Mouse (Mus musculus): ENCODE measurements at regions not wholly inside any gene's neighbourhood (a gene's known extent, or its start where the extent isn't known, plus 50 kb on each side); places are given as distances from the start of the nearest gene placed in this dataset.
A peak's percentile ranks its signal among the peaks of the same experiment; 100 is the strongest.
"Not testable (repeated sequence)": the region's sequence is repeated elsewhere in the genome, so short reads cannot be mapped to it uniquely, and the experiment has no call there.

DNA sequence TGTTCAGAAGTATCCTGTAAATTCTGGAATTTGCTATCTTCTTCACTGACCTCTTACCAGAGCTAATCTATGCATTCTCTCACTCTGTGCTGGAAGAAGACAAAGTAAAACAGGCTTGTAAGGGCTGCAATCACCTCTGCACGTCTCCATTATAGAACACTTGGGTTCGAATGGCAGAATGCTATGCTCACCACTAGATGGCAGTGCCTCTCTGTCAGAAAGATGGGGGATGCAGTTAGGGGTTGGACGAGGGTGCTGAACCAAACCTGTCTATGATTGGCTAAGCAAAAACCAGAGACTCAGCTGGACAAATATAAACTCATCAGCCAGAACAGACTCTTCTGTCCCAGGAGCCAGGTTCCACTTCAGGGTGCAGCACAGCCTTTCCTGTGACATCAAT lies 546.5 kb upstream of the Olfr1507 start:
- not testable (repeated sequence) for H3K36me3 ChIP-seq (replicated peaks; ENCODE audit: insufficient read depth, low read length); H3K27ac ChIP-seq (ENCODE audit: low read depth); H3K9me3 ChIP-seq (ENCODE audit: low read length); ATAC-seq; H3K9ac ChIP-seq (replicated peaks); H3K4me2 ChIP-seq (ENCODE audit: low read depth, low read length); H3K4me1 ChIP-seq (ENCODE audit: insufficient read depth); H3K4me3 ChIP-seq (ENCODE audit: low read depth, low read length); H3K27me3 ChIP-seq (ENCODE audit: insufficient read depth, low read length)
- 12% methylated on average over 3 of the region's 3 CpGs for WGBS (ENCODE audit: insufficient replicate concordance)
- peak; percentile 15 for DNase-seq
- TF ChIP-seq CTCF (IDR thresholded peaks at IDR 0.05; ENCODE audit: low read depth): peak; percentile 63

DNA sequence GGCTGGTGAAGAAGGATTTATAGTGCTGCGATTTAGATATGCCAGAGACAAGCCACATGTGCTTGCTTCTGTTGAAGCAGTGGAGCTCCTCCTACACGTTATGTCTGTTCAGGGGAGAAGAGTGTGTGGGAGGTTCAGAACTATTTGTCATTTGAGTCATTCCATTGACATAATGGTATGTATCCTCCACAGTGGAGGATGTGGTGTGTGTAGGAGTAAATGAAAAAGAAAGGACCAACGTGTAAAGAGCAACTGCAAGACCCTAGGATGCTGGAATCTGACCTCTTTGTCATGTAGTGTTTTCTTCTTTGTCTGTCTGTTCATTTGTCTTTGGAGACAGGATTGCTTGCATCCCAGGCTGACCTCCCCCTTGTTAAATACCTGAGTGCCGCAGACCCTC lies 543.9 kb upstream of the Olfr1507 start:
- not testable (repeated sequence) for DNase-seq; H3K36me3 ChIP-seq (replicated peaks; ENCODE audit: insufficient read depth, low read length); H3K9ac ChIP-seq (replicated peaks); H3K27ac ChIP-seq (ENCODE audit: low read depth); ATAC-seq; H3K9me3 ChIP-seq (ENCODE audit: low read length); H3K4me1 ChIP-seq (ENCODE audit: insufficient read depth); H3K4me2 ChIP-seq (ENCODE audit: low read depth, low read length); H3K4me3 ChIP-seq (ENCODE audit: low read depth, low read length); H3K27me3 ChIP-seq (ENCODE audit: insufficient read depth, low read length)
- 63% methylated on average over 4 of the region's 4 CpGs for WGBS (ENCODE audit: insufficient replicate concordance)

DNA sequence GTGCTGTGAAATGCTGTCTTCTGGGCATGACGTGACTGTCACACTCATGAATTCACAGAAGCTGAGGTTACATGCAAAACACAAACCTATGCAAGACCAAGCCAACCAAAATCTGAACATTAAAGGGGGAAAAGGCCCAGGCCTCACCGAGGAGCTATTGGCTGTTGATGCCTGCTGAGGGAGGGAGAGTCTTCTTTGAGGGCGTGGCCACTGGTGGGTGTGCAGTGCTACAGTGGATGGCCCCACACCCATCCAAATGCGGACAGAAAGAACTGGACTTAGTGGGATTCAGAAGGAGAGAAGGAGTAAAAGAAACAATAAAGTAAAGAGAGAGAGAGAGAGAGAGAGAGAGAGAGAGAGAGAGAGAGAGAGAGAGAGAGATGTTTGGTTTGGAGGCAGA lies 539.4 kb upstream of the Olfr1507 start:
- not testable (repeated sequence) for H3K9ac ChIP-seq (replicated peaks); H3K4me1 ChIP-seq (ENCODE audit: insufficient read depth); H3K27me3 ChIP-seq (ENCODE audit: insufficient read depth, low read length); DNase-seq; H3K4me3 ChIP-seq (ENCODE audit: low read depth, low read length); ATAC-seq; H3K9me3 ChIP-seq (ENCODE audit: low read length); H3K27ac ChIP-seq (ENCODE audit: low read depth); H3K4me2 ChIP-seq (ENCODE audit: low read depth, low read length); H3K36me3 ChIP-seq (replicated peaks; ENCODE audit: insufficient read depth, low read length)
- WGBS (ENCODE audit: insufficient replicate concordance): no CpG with 5 or more reads among the region's 4 CpGs

DNA sequence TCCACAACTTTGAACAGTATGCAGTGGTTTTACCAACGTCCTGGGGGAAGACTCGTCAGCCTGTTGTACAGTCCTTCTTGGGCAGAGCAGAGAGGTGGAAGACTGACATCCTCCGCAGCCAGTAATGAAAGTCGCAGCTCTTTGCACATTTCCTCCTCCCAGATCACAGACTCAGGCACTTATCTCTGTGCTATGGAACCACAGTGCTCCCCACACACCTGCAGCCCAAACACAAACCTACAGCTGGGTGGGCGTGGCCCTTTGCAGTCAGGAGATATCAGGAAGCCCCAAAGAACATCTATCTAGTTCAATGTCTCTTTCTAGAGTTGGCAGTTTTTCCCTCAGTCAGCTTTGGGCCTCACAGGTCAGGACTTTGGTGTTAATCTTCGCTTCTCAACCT lies 537.7 kb upstream of the Olfr1507 start:
- peak; percentile 73 for ATAC-seq
- not testable (repeated sequence) for H3K36me3 ChIP-seq (replicated peaks; ENCODE audit: insufficient read depth, low read length)

DNA sequence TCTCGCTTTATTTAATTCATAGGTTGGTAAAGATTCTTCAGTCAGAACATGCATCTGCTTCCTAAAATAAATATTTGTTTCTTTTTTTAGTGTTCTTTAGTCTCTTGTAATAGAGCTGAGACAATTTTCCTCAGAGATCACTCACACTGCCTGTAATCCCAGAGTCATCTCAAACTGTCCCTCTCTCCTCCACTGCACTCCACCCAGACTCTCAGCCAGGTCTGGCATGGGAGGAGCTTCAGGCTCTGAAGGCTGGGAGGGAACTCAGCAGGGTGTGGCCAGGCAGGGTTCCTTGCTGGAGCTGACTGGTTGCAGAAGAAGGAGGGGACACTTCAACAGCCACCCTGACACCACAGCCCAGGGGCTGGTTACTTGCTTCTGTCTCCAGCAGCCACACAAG lies 536.9 kb upstream of the Olfr1507 start:
- not testable (repeated sequence) for H3K4me1 ChIP-seq (ENCODE audit: insufficient read depth); H3K4me3 ChIP-seq (ENCODE audit: low read depth, low read length)
- WGBS (ENCODE audit: insufficient replicate concordance): no CpG with 5 or more reads among the region's 1 CpGs

More for the DNA sequence above, 537.7 kb upstream of the Olfr1507 start:
- not testable (repeated sequence) for H3K4me3 ChIP-seq (ENCODE audit: low read depth, low read length); DNase-seq; H3K27ac ChIP-seq (ENCODE audit: low read depth); H3K4me1 ChIP-seq (ENCODE audit: insufficient read depth); H3K9me3 ChIP-seq (ENCODE audit: low read length); H3K27me3 ChIP-seq (ENCODE audit: insufficient read depth, low read length); H3K9ac ChIP-seq (replicated peaks); H3K4me2 ChIP-seq (ENCODE audit: low read depth, low read length)
- 25% methylated on average over 1 of the region's 6 CpGs for WGBS (ENCODE audit: insufficient replicate concordance)

DNA sequence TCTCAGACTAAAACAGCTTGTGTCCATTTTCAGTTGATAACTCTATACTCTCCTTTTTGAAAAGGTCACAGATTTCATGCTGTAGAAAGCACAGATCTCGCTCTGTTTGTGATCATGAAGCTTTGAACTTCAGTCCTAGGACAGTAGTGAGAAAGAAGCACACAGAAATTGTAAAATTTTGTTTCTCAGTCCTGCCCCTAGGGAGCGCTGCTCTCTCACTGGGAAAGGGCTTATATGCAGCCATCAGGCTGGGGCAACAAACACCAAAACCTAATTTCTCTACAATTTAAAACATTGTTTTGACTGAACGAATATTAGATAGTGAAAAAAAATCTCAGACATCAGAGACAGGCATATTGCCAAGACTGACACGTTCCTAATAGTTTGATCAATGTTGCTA lies 534.7 kb upstream of the Olfr1507 start:
- not testable (repeated sequence) for H3K4me1 ChIP-seq (ENCODE audit: insufficient read depth); H3K36me3 ChIP-seq (replicated peaks; ENCODE audit: insufficient read depth, low read length); H3K4me2 ChIP-seq (ENCODE audit: low read depth, low read length); ATAC-seq; DNase-seq; H3K9me3 ChIP-seq (ENCODE audit: low read length); H3K27me3 ChIP-seq (ENCODE audit: insufficient read depth, low read length); H3K9ac ChIP-seq (replicated peaks); H3K27ac ChIP-seq (ENCODE audit: low read depth); H3K4me3 ChIP-seq (ENCODE audit: low read depth, low read length)
- no CpG with 5 or more reads among the region's 4 CpGs for WGBS (ENCODE audit: insufficient replicate concordance)

More for the DNA sequence above, 536.9 kb upstream of the Olfr1507 start:
- H3K27ac ChIP-seq (ENCODE audit: low read depth); H3K4me2 ChIP-seq (ENCODE audit: low read depth, low read length); DNase-seq; H3K9ac ChIP-seq (replicated peaks); H3K36me3 ChIP-seq (replicated peaks; ENCODE audit: insufficient read depth, low read length); H3K9me3 ChIP-seq (ENCODE audit: low read length); H3K27me3 ChIP-seq (ENCODE audit: insufficient read depth, low read length): not testable (repeated sequence)
- peak; percentile 54 for ATAC-seq

DNA sequence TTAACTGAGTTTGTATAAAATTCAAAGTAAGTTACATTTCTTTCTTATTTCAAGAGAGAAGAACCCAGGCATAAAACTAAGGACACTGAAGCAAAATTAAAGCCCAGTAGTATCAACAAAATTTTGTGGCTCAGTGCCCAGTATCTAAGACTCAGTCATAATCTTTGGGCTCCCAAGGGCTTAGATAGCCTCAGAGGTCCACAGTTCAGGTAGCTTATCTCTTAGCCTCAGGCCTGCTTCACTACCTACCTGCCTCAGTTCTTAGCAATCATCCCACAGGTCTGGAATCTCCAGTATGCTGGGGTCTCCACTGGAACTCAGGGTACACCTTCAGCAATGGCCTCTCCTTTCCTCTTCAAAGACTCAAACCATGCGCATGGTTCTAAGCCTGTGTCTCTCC lies 531.4 kb upstream of the Olfr1507 start:
- H3K4me3 ChIP-seq (ENCODE audit: low read depth, low read length); H3K4me2 ChIP-seq (ENCODE audit: low read depth, low read length); H3K27me3 ChIP-seq (ENCODE audit: insufficient read depth, low read length); H3K9me3 ChIP-seq (ENCODE audit: low read length); DNase-seq; H3K36me3 ChIP-seq (replicated peaks; ENCODE audit: insufficient read depth, low read length); ATAC-seq; H3K27ac ChIP-seq (ENCODE audit: low read depth); H3K4me1 ChIP-seq (ENCODE audit: insufficient read depth); H3K9ac ChIP-seq (replicated peaks): not testable (repeated sequence)
- no CpG with 5 or more reads among the region's 1 CpGs for WGBS (ENCODE audit: insufficient replicate concordance)

DNA sequence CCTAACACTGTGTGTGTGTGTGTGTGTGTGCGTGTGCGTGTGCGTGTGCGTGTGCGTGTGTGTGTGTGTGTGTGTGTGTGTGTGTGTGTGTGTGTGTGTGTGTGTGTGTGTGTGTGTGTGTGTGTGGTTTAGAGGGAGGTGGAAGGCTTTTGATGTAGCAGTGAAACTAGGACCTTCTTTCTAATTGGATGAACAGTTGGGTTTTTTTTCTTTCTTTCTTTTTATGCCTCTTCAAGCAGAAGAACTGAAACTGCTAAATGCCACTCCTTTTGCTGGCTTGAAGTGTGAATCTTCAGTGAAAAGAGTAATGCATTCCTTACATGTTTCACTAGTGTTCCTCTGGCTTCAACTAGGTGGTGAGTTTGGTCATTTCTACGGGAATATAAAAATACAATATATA lies 524.6 kb upstream of the Olfr1507 start:
- DNase-seq; H3K4me1 ChIP-seq (ENCODE audit: insufficient read depth); H3K27ac ChIP-seq (ENCODE audit: low read depth); H3K9ac ChIP-seq (replicated peaks); H3K36me3 ChIP-seq (replicated peaks; ENCODE audit: insufficient read depth, low read length); H3K4me3 ChIP-seq (ENCODE audit: low read depth, low read length); H3K4me2 ChIP-seq (ENCODE audit: low read depth, low read length); H3K27me3 ChIP-seq (ENCODE audit: insufficient read depth, low read length); H3K9me3 ChIP-seq (ENCODE audit: low read length); ATAC-seq: not testable (repeated sequence)
- WGBS (ENCODE audit: insufficient replicate concordance): no CpG with 5 or more reads among the region's 6 CpGs

DNA sequence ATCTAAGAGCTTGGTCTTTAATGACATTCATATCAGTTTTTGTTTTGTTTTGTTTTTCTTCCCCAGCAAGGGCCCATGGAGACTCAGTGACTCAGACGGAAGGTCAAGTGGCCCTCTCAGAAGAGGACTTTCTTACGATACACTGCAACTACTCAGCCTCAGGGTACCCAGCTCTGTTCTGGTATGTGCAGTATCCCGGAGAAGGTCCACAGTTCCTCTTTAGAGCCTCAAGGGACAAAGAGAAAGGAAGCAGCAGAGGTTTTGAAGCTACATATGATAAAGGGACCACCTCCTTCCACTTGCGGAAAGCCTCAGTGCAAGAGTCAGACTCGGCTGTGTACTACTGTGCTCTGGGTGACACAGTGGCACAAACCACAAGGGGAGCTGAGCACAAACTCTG lies 512.2 kb upstream of the Olfr1507 start:
- not testable (repeated sequence) for DNase-seq; H3K36me3 ChIP-seq (replicated peaks; ENCODE audit: insufficient read depth, low read length); H3K9me3 ChIP-seq (ENCODE audit: low read length); H3K4me1 ChIP-seq (ENCODE audit: insufficient read depth); H3K27ac ChIP-seq (ENCODE audit: low read depth); ATAC-seq; H3K9ac ChIP-seq (replicated peaks); H3K4me2 ChIP-seq (ENCODE audit: low read depth, low read length); H3K4me3 ChIP-seq (ENCODE audit: low read depth, low read length); H3K27me3 ChIP-seq (ENCODE audit: insufficient read depth, low read length)
- WGBS (ENCODE audit: insufficient replicate concordance): no CpG with 5 or more reads among the region's 5 CpGs

DNA sequence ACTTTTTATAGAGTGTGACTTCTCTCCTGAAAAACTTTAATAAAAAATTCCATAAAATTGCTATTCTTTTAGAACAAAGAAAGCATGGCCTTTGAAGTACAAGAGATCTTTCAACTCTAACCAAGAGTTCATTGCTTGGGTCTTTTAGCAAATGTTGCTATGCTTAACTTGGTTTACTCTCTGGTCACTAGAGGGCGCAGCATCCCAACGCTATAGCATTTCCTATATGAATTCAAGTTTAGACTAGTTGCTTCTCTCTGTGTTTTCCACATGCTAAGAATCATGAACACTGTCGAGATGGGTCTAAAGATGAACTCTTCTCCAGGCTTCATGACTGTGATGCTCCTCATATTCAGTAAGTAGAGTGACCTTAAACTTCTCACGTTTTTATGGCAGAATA lies 511.8 kb upstream of the Olfr1507 start:
- H3K9me3 ChIP-seq (ENCODE audit: low read length); H3K36me3 ChIP-seq (replicated peaks; ENCODE audit: insufficient read depth, low read length); H3K27ac ChIP-seq (ENCODE audit: low read depth); H3K4me1 ChIP-seq (ENCODE audit: insufficient read depth); H3K4me2 ChIP-seq (ENCODE audit: low read depth, low read length); ATAC-seq; H3K4me3 ChIP-seq (ENCODE audit: low read depth, low read length); H3K9ac ChIP-seq (replicated peaks); H3K27me3 ChIP-seq (ENCODE audit: insufficient read depth, low read length); DNase-seq: not testable (repeated sequence)
- WGBS (ENCODE audit: insufficient replicate concordance): no CpG with 5 or more reads among the region's 4 CpGs
